Mouse (Mus musculus): ENCODE measurements around the gene Gtpbp3. TPM values are rescaled to one million over a fixed set of nuclear protein-coding genes. Genes with fewer than 3 reads are reported as not detected.

The Gtpbp3 gene
- polyA plus RNA-seq, 1 experiment from 2014 or later, result 14.7 TPM

- Histone ChIP-seq H3K9me3 (no peaks in the 10 kb centered on the region), H3K4me3 (peak overlapping the region; percentile 84), H3K4me1 (peaks cover 37% of the 10 kb centered on the region), H3K27ac (peak overlapping the region; percentile 94), H3K27me3 (ENCODE audit: insufficient read depth, poor library complexity, severe bottlenecking) (0 out of 2 replicates have a peak, but pooled peaks cover 11% of the 10 kb centered on the region), H3K36me3 (peaks cover 36% of the 10 kb centered on the region)
- WGBS, result under 1% methylated on average over 22 of the region's 22 CpGs
- DNase-seq (ENCODE audit: low spot score), result peak; percentile 93
Measured at GRCm38 (mm10) chr8:71488454-71488853, 551 bp downstream of the Gtpbp3 start.

- no peaks in the 10 kb centered on the region for H3K9me3 ChIP-seq
- DNase-seq (ENCODE audit: low spot score), result peak; percentile 83
- WGBS, result 24% methylated on average over 16 of the region's 16 CpGs
- H3K4me1 ChIP-seq, result peaks cover 52% of the 10 kb centered on the region
- no peaks in the 10 kb centered on the region for H3K27me3 ChIP-seq (ENCODE audit: insufficient read depth, poor library complexity, severe bottlenecking)
- H3K4me3 ChIP-seq, result peak overlapping the region; percentile 24; the same call in 1 of the 2 replicates
- peaks cover 43% of the 10 kb centered on the region for H3K36me3 ChIP-seq
- H3K27ac ChIP-seq, result peak overlapping the region; percentile 69; the same call in 1 of the 2 replicates
Measured at GRCm38 (mm10) chr8:71495039-71495438, 7.1 kb downstream of the Gtpbp3 start.

GRCm38 (mm10) chr8:71495811-71496210 is 7.9 kb downstream of the Gtpbp3 start:
- H3K27ac ChIP-seq, result peak overlapping the region; percentile 56; the same call in 1 of the 2 replicates
- no peak for DNase-seq (ENCODE audit: low spot score)
- H3K36me3 ChIP-seq, result peaks cover 36% of the 10 kb centered on the region
- 89% methylated on average over 5 of the region's 5 CpGs for WGBS
- H3K27me3 ChIP-seq (ENCODE audit: insufficient read depth, poor library complexity, severe bottlenecking), result no peaks in the 10 kb centered on the region
- no peak overlapping the region for H3K4me3 ChIP-seq
- H3K4me1 ChIP-seq, result peaks cover 54% of the 10 kb centered on the region
- no peaks in the 10 kb centered on the region for H3K9me3 ChIP-seq

- Histone ChIP-seq H3K27ac (peak overlapping the region; percentile 56; the same call in 1 of the 2 replicates), H3K4me3 (no peak overlapping the region), H3K9me3 (no peaks in the 10 kb centered on the region), H3K4me1 (peaks cover 54% of the 10 kb centered on the region), H3K27me3 (ENCODE audit: insufficient read depth, poor library complexity, severe bottlenecking) (no peaks in the 10 kb centered on the region), H3K36me3 (peaks cover 29% of the 10 kb centered on the region)
- DNase-seq (ENCODE audit: low spot score), result peak; percentile 82
- 35% methylated on average over 11 of the region's 11 CpGs for WGBS
Measured at GRCm38 (mm10) chr8:71496481-71496880, 8.6 kb downstream of the Gtpbp3 start.

GRCm38 (mm10) chr8:71497077-71497645 is 9.3 kb downstream of the Gtpbp3 start:
- peak overlapping the region; percentile 79; the same call in 1 of the 2 replicates for H3K27ac ChIP-seq
- whole genome bisulfite sequencing, result 93% methylated on average over 1 of the region's 1 CpGs

GRCm38 (mm10) chr8:71497881-71498501 is 10.1 kb downstream of the Gtpbp3 start:
- DNase-seq (ENCODE audit: low spot score), result no peak

More at GRCm38 (mm10) chr8:71497077-71497645, 9.3 kb downstream of the Gtpbp3 start:
- H3K4me3 ChIP-seq, result no peak overlapping the region
- H3K27me3 ChIP-seq (ENCODE audit: insufficient read depth, poor library complexity, severe bottlenecking), result no peaks in the 10 kb centered on the region
- peaks cover 54% of the 10 kb centered on the region for H3K4me1 ChIP-seq
- H3K9me3 ChIP-seq, result no peaks in the 10 kb centered on the region
- peaks cover 22% of the 10 kb centered on the region for H3K36me3 ChIP-seq
- DNase-seq (ENCODE audit: low spot score), result no peak

GRCm38 (mm10) chr8:71498816-71499690 is 11.2 kb downstream of the Gtpbp3 start:
- Histone ChIP-seq H3K27me3 (ENCODE audit: insufficient read depth, poor library complexity, severe bottlenecking) (no peaks in the 10 kb centered on the region), H3K4me1 (peaks cover 59% of the 10 kb centered on the region)

More at GRCm38 (mm10) chr8:71497881-71498501, 10.1 kb downstream of the Gtpbp3 start:
- H3K27me3 ChIP-seq (ENCODE audit: insufficient read depth, poor library complexity, severe bottlenecking), result no peaks in the 10 kb centered on the region
- H3K36me3 ChIP-seq, result peaks cover 14% of the 10 kb centered on the region
- H3K4me3 ChIP-seq, result peak overlapping the region; percentile 32
- H3K27ac ChIP-seq, result peak overlapping the region; percentile 79
- H3K9me3 ChIP-seq, result no peaks in the 10 kb centered on the region
- WGBS, result 14% methylated on average over 15 of the region's 15 CpGs
- H3K4me1 ChIP-seq, result peaks cover 55% of the 10 kb centered on the region

GRCm38 (mm10) chr8:71504349-71504748 is 16.4 kb downstream of the Gtpbp3 start:
- Histone ChIP-seq H3K4me3 (no peak overlapping the region), H3K27ac (no peak overlapping the region; the same call in 1 of the 2 replicates)
- 82% methylated on average over 4 of the region's 4 CpGs for WGBS

More at GRCm38 (mm10) chr8:71498816-71499690, 11.2 kb downstream of the Gtpbp3 start:
- peaks cover 6% of the 10 kb centered on the region; the same call in 1 of the 2 replicates for H3K36me3 ChIP-seq
- no peak for DNase-seq (ENCODE audit: low spot score)
- peak overlapping the region; percentile 32 for H3K4me3 ChIP-seq
- no peaks in the 10 kb centered on the region for H3K9me3 ChIP-seq
- WGBS, result 23% methylated on average over 16 of the region's 16 CpGs
- H3K27ac ChIP-seq, result peak overlapping the region; percentile 79

GRCm38 (mm10) chr8:71505326-71505725 is 17.4 kb downstream of the Gtpbp3 start:
- WGBS, result 85% methylated on average over 4 of the region's 4 CpGs
- H3K27me3 ChIP-seq (ENCODE audit: insufficient read depth, poor library complexity, severe bottlenecking), result peaks cover 52% of the 10 kb centered on the region

More at GRCm38 (mm10) chr8:71504349-71504748, 16.4 kb downstream of the Gtpbp3 start:
- Histone ChIP-seq H3K9me3 (no peaks in the 10 kb centered on the region), H3K27me3 (ENCODE audit: insufficient read depth, poor library complexity, severe bottlenecking) (peaks cover 42% of the 10 kb centered on the region), H3K36me3 (0 out of 2 replicates have a peak, but pooled peaks cover 13% of the 10 kb centered on the region), H3K4me1 (peaks cover 33% of the 10 kb centered on the region)
- no peak for DNase-seq (ENCODE audit: low spot score)

GRCm38 (mm10) chr8:71505979-71506378 is 18.1 kb downstream of the Gtpbp3 start:
- H3K4me1 ChIP-seq, result peaks cover 24% of the 10 kb centered on the region
- no peaks in the 10 kb centered on the region for H3K9me3 ChIP-seq
- H3K4me3 ChIP-seq, result no peak overlapping the region
- no peak for DNase-seq (ENCODE audit: low spot score)
- H3K27me3 ChIP-seq (ENCODE audit: insufficient read depth, poor library complexity, severe bottlenecking), result peaks cover 58% of the 10 kb centered on the region
- WGBS, result 72% methylated on average over 4 of the region's 4 CpGs
- H3K36me3 ChIP-seq, result 0 out of 2 replicates have a peak, but pooled peaks cover 10% of the 10 kb centered on the region
- no peak overlapping the region for H3K27ac ChIP-seq

More at GRCm38 (mm10) chr8:71505326-71505725, 17.4 kb downstream of the Gtpbp3 start:
- Histone ChIP-seq H3K36me3 (0 out of 2 replicates have a peak, but pooled peaks cover 10% of the 10 kb centered on the region), H3K4me3 (no peak overlapping the region), H3K4me1 (peaks cover 27% of the 10 kb centered on the region), H3K9me3 (no peaks in the 10 kb centered on the region), H3K27ac (no peak overlapping the region)
- DNase-seq (ENCODE audit: low spot score), result no peak

GRCm38 (mm10) chr8:71507589-71508104 is 19.7 kb downstream of the Gtpbp3 start:
- Histone ChIP-seq H3K4me1 (peaks cover 33% of the 10 kb centered on the region), H3K4me3 (peak overlapping the region; percentile 61), H3K27me3 (ENCODE audit: insufficient read depth, poor library complexity, severe bottlenecking) (peaks cover 69% of the 10 kb centered on the region), H3K9me3 (no peaks in the 10 kb centered on the region), H3K27ac (peak overlapping the region; percentile 59; the same call in 1 of the 2 replicates), H3K36me3 (0 out of 2 replicates have a peak, but pooled peaks cover 10% of the 10 kb centered on the region)
- DNase-seq (ENCODE audit: low spot score), result no peak
- under 1% methylated on average over 61 of the region's 61 CpGs for WGBS

- 65% methylated on average over 2 of the region's 2 CpGs for WGBS
- H3K27ac ChIP-seq, result peak overlapping the region; percentile 64; the same call in 1 of the 2 replicates
- H3K4me1 ChIP-seq, result peaks cover 31% of the 10 kb centered on the region
- H3K36me3 ChIP-seq, result 0 out of 2 replicates have a peak, but pooled peaks cover 10% of the 10 kb centered on the region
- H3K4me3 ChIP-seq, result peak overlapping the region; percentile 53
- H3K9me3 ChIP-seq, result no peaks in the 10 kb centered on the region
- DNase-seq (ENCODE audit: low spot score), result no peak
- peaks cover 69% of the 10 kb centered on the region for H3K27me3 ChIP-seq (ENCODE audit: insufficient read depth, poor library complexity, severe bottlenecking)
Measured at GRCm38 (mm10) chr8:71509316-71509715, 21.4 kb downstream of the Gtpbp3 start.

Measured in heart, embryonic 10.5 days (tissue).